Mouse (Mus musculus): ENCODE measurements at regions not wholly inside any gene's neighbourhood (a gene's known extent, or its start where the extent isn't known, plus 50 kb on each side); places are given as distances from the start of the nearest gene placed in this dataset.

DNA sequence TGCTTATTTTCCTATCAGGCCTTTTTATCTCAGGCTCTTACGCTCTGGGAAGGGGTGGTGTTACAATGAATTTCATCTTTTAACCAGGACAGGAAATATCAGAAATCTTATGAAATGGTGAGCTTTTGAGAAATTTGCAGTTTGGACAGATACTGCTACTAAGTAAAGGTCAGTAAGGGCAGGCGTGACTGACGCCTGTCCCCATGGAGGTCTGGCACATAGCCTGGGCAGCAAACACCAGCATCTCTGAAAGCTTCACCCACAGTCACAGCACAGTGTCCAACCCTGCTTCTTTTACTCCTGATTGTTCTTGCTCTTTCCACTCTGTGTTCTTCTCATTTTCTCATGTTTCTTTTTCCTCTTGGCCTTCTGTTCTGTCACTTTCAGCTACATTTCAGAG is 304.8 kb downstream of the Cetn3 start:
- TF ChIP-seq EP300 (optimal IDR thresholded peaks at IDR 0.05) (no peak), CTCF (IDR thresholded peaks at IDR 0.05; ENCODE audit: low read depth) (no peak)
